Mouse (Mus musculus) right cerebral cortex, adult 18-20 months (tissue): ENCODE data around the gene Nme8.
A peak's percentile ranks its signal among the peaks of the same experiment; 100 is the strongest.

ENCODE experiments used
- DNase-seq: peaks from one replicate; pipeline ENCODE4 v3.0.0; 2022; ENCODE audit warnings: mixed read lengths

The Nme8 gene

GRCm38 (mm10) chr13:19697790-19698189 lies at the start of gene Nme8:
TSS of gene Nme8 (minus strand) at chr13:19697794.
- no peak for DNase-seq

- DNase-seq, result no peak
These were observed 48.1 kb upstream of the Nme8 start for GRCm38 (mm10) chr13:19745741-19746140.

- DNase-seq, result no peak
These were observed 46.9 kb upstream of the Nme8 start for GRCm38 (mm10) chr13:19744536-19744935.

- peak; percentile 9 for DNase-seq
These were observed 37.0 kb upstream of the Nme8 start for GRCm38 (mm10) chr13:19734597-19734996.

- no peak for DNase-seq
These were observed 33.2 kb upstream of the Nme8 start for GRCm38 (mm10) chr13:19730826-19731225.

GRCm38 (mm10) chr13:19718954-19719353 lies 21.4 kb upstream of the Nme8 start:
- DNase-seq, result no peak

GRCm38 (mm10) chr13:19717201-19717600 lies 19.6 kb upstream of the Nme8 start:
- DNase-seq, result no peak

GRCm38 (mm10) chr13:19703806-19704205 lies 6.2 kb upstream of the Nme8 start:
- no peak for DNase-seq

- peak; percentile 64 for DNase-seq
These were observed 4.0 kb upstream of the Nme8 start for GRCm38 (mm10) chr13:19701443-19702078.

- DNase-seq, result no peak
These were observed 3.3 kb upstream of the Nme8 start for GRCm38 (mm10) chr13:19700733-19701442.

GRCm38 (mm10) chr13:19698524-19699173 lies 1.1 kb upstream of the Nme8 start:
- DNase-seq, result no peak

- no peak for DNase-seq
These were observed 7.2 kb downstream of the Nme8 start for GRCm38 (mm10) chr13:19690417-19690816.

GRCm38 (mm10) chr13:19689971-19690370 lies 7.6 kb downstream of the Nme8 start:
- no peak for DNase-seq

GRCm38 (mm10) chr13:19684007-19684406 lies 13.6 kb downstream of the Nme8 start:
- peak; percentile 35 for DNase-seq

GRCm38 (mm10) chr13:19682879-19683640 lies 14.5 kb downstream of the Nme8 start:
- no peak for DNase-seq

GRCm38 (mm10) chr13:19674601-19675000 lies 23.0 kb downstream of the Nme8 start:
- DNase-seq, result no peak

- DNase-seq, result no peak
These were observed 23.6 kb downstream of the Nme8 start for GRCm38 (mm10) chr13:19674025-19674424.

GRCm38 (mm10) chr13:19668355-19669140 lies 29.0 kb downstream of the Nme8 start:
- no peak for DNase-seq

GRCm38 (mm10) chr13:19652405-19652804 lies 45.2 kb downstream of the Nme8 start:
- DNase-seq, result no peak

- DNase-seq, result no peak
These were observed 47.8 kb downstream of the Nme8 start for GRCm38 (mm10) chr13:19649824-19650223.

GRCm38 (mm10) chr13:19644225-19644624 lies 53.4 kb downstream of the Nme8 start:
- DNase-seq, result no peak

- DNase-seq, result no peak
These were observed 54.1 kb downstream of the Nme8 start for GRCm38 (mm10) chr13:19643519-19643918.
